Mouse (Mus musculus): Measurements from ENCODE around the gene Zc2hc1c. TPM values are rescaled to one million over a fixed set of nuclear protein-coding genes. Genes with fewer than 3 reads are reported as not detected.
A peak's percentile ranks its signal among the peaks of the same experiment; 100 is the strongest.

The Zc2hc1c gene
- polyA plus RNA-seq, 1 experiment from 2014 or later = 0.49 TPM

GRCm38 (mm10) chr12:85338815-85339214, 50.4 kb downstream of the Zc2hc1c start:
- Histone ChIP-seq H3K4me1 (replicated peaks; ENCODE audit: control insufficient read depth, insufficient read depth, low read length) (peaks cover 19% of the 10 kb centered on the region), H3K9me3 (ENCODE audit: control insufficient read depth, low read length) (no peaks in the 10 kb centered on the region), H3K27me3 (replicated peaks; ENCODE audit: control insufficient read depth, insufficient read depth, low read length) (no peaks in the 10 kb centered on the region), H3K27ac (ENCODE audit: low read depth, low read length) (peak overlapping the region; percentile 80), H3K36me3 (ENCODE audit: control insufficient read depth, insufficient read depth, low read length) (peaks cover 18% of the 10 kb centered on the region), H3K9ac (ENCODE audit: low read depth, low read length) (peak overlapping the region; percentile 96), H3K4me3 (ENCODE audit: low read depth, low read length) (peak overlapping the region; percentile 88), H3K4me2 (peak overlapping the region; percentile 83)
- ATAC-seq (replicated peaks; ENCODE audit: low FRiP score) = peak; percentile 67
- WGBS = under 1% methylated on average over 32 of the region's 42 CpGs
- DNase-seq (ENCODE audit: low spot score) = no peak

GRCm38 (mm10) chr12:85339243-85339729, 50.9 kb downstream of the Zc2hc1c start, which contains the start of gene Nek9:
TSS of gene Nek9 (minus strand) at chr12:85339362.
- Histone ChIP-seq H3K9me3 (ENCODE audit: control insufficient read depth, low read length) (no peaks in the 10 kb centered on the region), H3K4me3 (ENCODE audit: low read depth, low read length) (peak within 1 kb of the TSS; percentile 88), H3K27me3 (replicated peaks; ENCODE audit: control insufficient read depth, insufficient read depth, low read length) (no peaks in the 10 kb centered on the region), H3K27ac (ENCODE audit: low read depth, low read length) (peak within 1 kb of the TSS; percentile 80), H3K4me1 (replicated peaks; ENCODE audit: control insufficient read depth, insufficient read depth, low read length) (peaks cover 19% of the 10 kb centered on the region), H3K4me2 (peak within 1 kb of the TSS; percentile 83), H3K36me3 (ENCODE audit: control insufficient read depth, insufficient read depth, low read length) (peaks cover 14% of the 10 kb centered on the region), H3K9ac (ENCODE audit: low read depth, low read length) (peak within 1 kb of the TSS; percentile 96)
- DNase-seq (ENCODE audit: low spot score) (peak; percentile 98), ATAC-seq (replicated peaks; ENCODE audit: low FRiP score) (peak; percentile 88)
- WGBS = under 1% methylated on average over 36 of the region's 36 CpGs

DNA sequence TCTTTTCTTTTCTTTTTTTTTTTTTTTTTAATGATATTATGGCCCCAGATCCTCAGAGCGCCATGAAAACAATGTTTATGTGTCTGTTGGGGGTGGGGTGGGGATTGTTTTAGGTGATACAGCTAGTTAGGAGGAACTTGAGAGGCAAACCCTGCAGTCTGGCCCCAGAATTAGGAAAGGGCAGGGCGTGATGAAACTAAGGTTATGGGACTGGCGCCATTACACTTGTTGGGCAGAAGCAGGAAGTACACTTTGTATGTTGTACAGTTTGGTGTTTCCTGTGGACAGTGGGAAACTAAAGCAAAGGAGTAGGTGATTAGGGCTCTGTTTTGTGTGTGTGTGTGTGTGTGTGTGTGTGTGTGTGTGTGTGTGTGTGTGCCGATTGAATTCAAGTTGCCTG, 51.6 kb downstream of the Zc2hc1c start:
- Histone ChIP-seq H3K27me3 (replicated peaks; ENCODE audit: control insufficient read depth, insufficient read depth, low read length) (no peaks in the 10 kb centered on the region), H3K4me2 (peak overlapping the region; percentile 83), H3K27ac (ENCODE audit: low read depth, low read length) (peak overlapping the region; percentile 58), H3K9ac (ENCODE audit: low read depth, low read length) (0 out of 2 replicates have a peak overlapping the region, but pooled peaks have one; percentile 17), H3K4me3 (ENCODE audit: low read depth, low read length) (peak overlapping the region; percentile 88), H3K36me3 (ENCODE audit: control insufficient read depth, insufficient read depth, low read length) (peaks cover 11% of the 10 kb centered on the region), H3K9me3 (ENCODE audit: control insufficient read depth, low read length) (no peaks in the 10 kb centered on the region), H3K4me1 (replicated peaks; ENCODE audit: control insufficient read depth, insufficient read depth, low read length) (peaks cover 19% of the 10 kb centered on the region)
- DNase-seq (ENCODE audit: low spot score) (no peak), ATAC-seq (replicated peaks; ENCODE audit: low FRiP score) (no peak)
- 27% methylated on average over 4 of the region's 4 CpGs for WGBS

DNA sequence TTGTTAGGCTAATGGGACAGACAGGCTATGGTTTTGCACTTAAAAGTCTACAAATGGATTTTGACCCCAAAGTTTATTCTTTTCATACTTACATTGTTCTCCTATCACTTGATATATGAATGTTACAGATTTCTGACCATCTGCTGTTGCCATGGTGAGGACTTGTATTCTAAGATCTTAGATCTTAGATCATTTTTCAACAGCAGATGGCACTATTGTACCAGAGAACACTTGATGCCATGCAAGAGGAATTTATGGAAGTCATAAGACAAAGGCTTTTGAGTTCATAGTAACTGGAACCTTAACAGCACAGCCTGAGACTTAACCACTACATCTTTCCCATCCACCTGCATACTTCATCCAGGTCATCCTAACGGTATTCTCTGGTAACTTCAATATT, 52.7 kb downstream of the Zc2hc1c start:
- H3K27ac ChIP-seq (ENCODE audit: low read depth, low read length) = no peak overlapping the region
- 56% methylated on average over 1 of the region's 1 CpGs for WGBS
- no peak overlapping the region for H3K4me3 ChIP-seq (ENCODE audit: low read depth, low read length)
- H3K9me3 ChIP-seq (ENCODE audit: control insufficient read depth, low read length) = no peaks in the 10 kb centered on the region
- H3K9ac ChIP-seq (ENCODE audit: low read depth, low read length) = no peak overlapping the region
- H3K4me1 ChIP-seq (replicated peaks; ENCODE audit: control insufficient read depth, insufficient read depth, low read length) = peaks cover 19% of the 10 kb centered on the region
- no peaks in the 10 kb centered on the region for H3K27me3 ChIP-seq (replicated peaks; ENCODE audit: control insufficient read depth, insufficient read depth, low read length)
- DNase-seq (ENCODE audit: low spot score) (no peak), ATAC-seq (replicated peaks; ENCODE audit: low FRiP score) (no peak)
- peaks cover 11% of the 10 kb centered on the region for H3K36me3 ChIP-seq (ENCODE audit: control insufficient read depth, insufficient read depth, low read length)
- H3K4me2 ChIP-seq = no peak overlapping the region

DNA sequence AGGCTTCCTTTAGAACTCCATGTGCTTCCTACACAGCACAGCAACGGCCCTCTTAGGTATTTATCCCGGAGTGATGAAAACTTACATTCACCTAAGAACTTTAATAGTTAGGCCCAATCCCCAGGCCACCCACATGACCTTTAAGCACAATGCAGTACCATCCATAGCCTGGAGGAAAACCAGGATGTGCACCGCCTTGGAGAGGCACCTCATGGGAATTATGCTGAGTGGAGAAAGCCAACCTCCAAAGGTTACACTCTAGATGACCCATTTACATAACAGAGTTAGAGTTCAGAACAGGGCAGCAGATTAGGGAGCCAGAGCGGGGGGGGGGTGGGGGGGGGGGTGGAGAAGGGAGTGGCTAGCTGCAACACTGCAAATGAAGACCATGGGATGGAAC, 53.9 kb downstream of the Zc2hc1c start:
- no peak overlapping the region for H3K4me3 ChIP-seq (ENCODE audit: low read depth, low read length)
- no peak for ATAC-seq (replicated peaks; ENCODE audit: low FRiP score)

GRCm38 (mm10) chr12:85344252-85344651, 55.9 kb downstream of the Zc2hc1c start:
- no peak for ATAC-seq (replicated peaks; ENCODE audit: low FRiP score)
- Histone ChIP-seq H3K4me1 (replicated peaks; ENCODE audit: control insufficient read depth, insufficient read depth, low read length) (peaks cover 7% of the 10 kb centered on the region; the same call in 1 of the 2 replicates), H3K9me3 (ENCODE audit: control insufficient read depth, low read length) (no peaks in the 10 kb centered on the region), H3K27me3 (replicated peaks; ENCODE audit: control insufficient read depth, insufficient read depth, low read length) (no peaks in the 10 kb centered on the region), H3K9ac (ENCODE audit: low read depth, low read length) (no peak overlapping the region), H3K27ac (ENCODE audit: low read depth, low read length) (no peak overlapping the region), H3K36me3 (ENCODE audit: control insufficient read depth, insufficient read depth, low read length) (peaks cover 7% of the 10 kb centered on the region; the same call in 1 of the 2 replicates), H3K4me2 (no peak overlapping the region), H3K4me3 (ENCODE audit: low read depth, low read length) (no peak overlapping the region)
- WGBS = 77% methylated on average over 7 of the region's 7 CpGs
- no peak for DNase-seq (ENCODE audit: low spot score)

More for the DNA sequence above, 53.9 kb downstream of the Zc2hc1c start:
- no peak overlapping the region for H3K27ac ChIP-seq (ENCODE audit: low read depth, low read length)
- WGBS = 84% methylated on average over 4 of the region's 4 CpGs
- H3K36me3 ChIP-seq (ENCODE audit: control insufficient read depth, insufficient read depth, low read length) = 0 out of 2 replicates have a peak, but pooled peaks cover 7% of the 10 kb centered on the region
- peaks cover 14% of the 10 kb centered on the region for H3K4me1 ChIP-seq (replicated peaks; ENCODE audit: control insufficient read depth, insufficient read depth, low read length)
- H3K9me3 ChIP-seq (ENCODE audit: control insufficient read depth, low read length) = no peaks in the 10 kb centered on the region
- no peak overlapping the region for H3K4me2 ChIP-seq
- no peak overlapping the region for H3K9ac ChIP-seq (ENCODE audit: low read depth, low read length)
- DNase-seq (ENCODE audit: low spot score) = no peak
- no peaks in the 10 kb centered on the region for H3K27me3 ChIP-seq (replicated peaks; ENCODE audit: control insufficient read depth, insufficient read depth, low read length)

GRCm38 (mm10) chr12:85345559-85345958, 57.2 kb downstream of the Zc2hc1c start:
- no peak for ATAC-seq (replicated peaks; ENCODE audit: low FRiP score)
- Histone ChIP-seq H3K9ac (ENCODE audit: low read depth, low read length) (no peak overlapping the region), H3K27me3 (replicated peaks; ENCODE audit: control insufficient read depth, insufficient read depth, low read length) (no peaks in the 10 kb centered on the region), H3K4me1 (replicated peaks; ENCODE audit: control insufficient read depth, insufficient read depth, low read length) (peaks cover 5% of the 10 kb centered on the region; the same call in 1 of the 2 replicates), H3K4me2 (no peak overlapping the region), H3K27ac (ENCODE audit: low read depth, low read length) (no peak overlapping the region), H3K36me3 (ENCODE audit: control insufficient read depth, insufficient read depth, low read length) (peaks cover 11% of the 10 kb centered on the region; the same call in 1 of the 2 replicates), H3K9me3 (ENCODE audit: control insufficient read depth, low read length) (no peaks in the 10 kb centered on the region), H3K4me3 (ENCODE audit: low read depth, low read length) (no peak overlapping the region)
- WGBS = 92% methylated on average over 6 of the region's 6 CpGs
- DNase-seq (ENCODE audit: low spot score) = no peak

DNA sequence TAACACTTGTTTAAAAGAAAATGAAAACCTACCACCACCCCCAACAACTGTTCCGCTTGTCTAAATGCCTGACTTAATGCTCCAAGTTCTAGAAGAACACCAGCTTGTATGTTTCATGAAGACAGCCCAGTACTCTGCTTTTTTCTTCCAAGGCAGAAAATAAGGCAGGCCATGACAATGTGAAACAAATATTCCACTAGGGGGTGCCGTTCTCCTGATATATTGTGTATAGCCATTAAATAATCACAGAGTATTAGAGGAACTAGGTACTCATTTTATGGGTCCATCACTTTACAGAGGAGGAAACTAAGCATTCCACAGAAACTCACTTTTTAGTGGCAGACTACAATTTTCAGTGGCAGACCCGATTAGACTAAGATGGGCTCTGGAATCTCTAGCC, 58.0 kb downstream of the Zc2hc1c start:
- no peak overlapping the region for H3K9ac ChIP-seq (ENCODE audit: low read depth, low read length)
- WGBS = 48% methylated on average over 3 of the region's 3 CpGs
- no peak overlapping the region for H3K4me3 ChIP-seq (ENCODE audit: low read depth, low read length)
- H3K36me3 ChIP-seq (ENCODE audit: control insufficient read depth, insufficient read depth, low read length) = peaks cover 13% of the 10 kb centered on the region; the same call in 1 of the 2 replicates
- peaks cover 5% of the 10 kb centered on the region; the same call in 1 of the 2 replicates for H3K4me1 ChIP-seq (replicated peaks; ENCODE audit: control insufficient read depth, insufficient read depth, low read length)
- H3K27me3 ChIP-seq (replicated peaks; ENCODE audit: control insufficient read depth, insufficient read depth, low read length) = no peaks in the 10 kb centered on the region
- no peak overlapping the region for H3K27ac ChIP-seq (ENCODE audit: low read depth, low read length)
- DNase-seq (ENCODE audit: low spot score) (no peak), ATAC-seq (replicated peaks; ENCODE audit: low FRiP score) (no peak)
- H3K4me2 ChIP-seq = no peak overlapping the region
- no peaks in the 10 kb centered on the region for H3K9me3 ChIP-seq (ENCODE audit: control insufficient read depth, low read length)

DNA sequence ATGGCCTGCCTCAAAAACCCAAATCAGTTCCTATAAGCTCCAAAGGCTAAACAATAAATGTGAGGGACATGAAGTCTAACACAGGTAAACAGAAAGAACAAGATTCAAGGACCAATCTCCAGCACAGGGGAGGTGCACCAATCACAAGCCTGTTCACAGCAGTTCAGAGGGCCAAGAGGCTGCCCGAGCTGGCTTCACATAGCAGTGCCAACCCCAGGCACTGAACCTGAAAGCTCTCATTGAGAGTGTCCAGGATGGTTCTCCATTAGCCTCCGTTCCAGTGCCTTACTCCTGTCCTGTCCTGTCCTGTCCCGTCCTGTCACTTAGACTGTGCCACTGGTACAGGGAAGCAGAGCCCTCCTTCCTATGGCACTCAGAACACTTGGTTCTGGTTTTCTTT, 58.8 kb downstream of the Zc2hc1c start:
- whole genome bisulfite sequencing = 81% methylated on average over 3 of the region's 3 CpGs
- H3K4me1 ChIP-seq (replicated peaks; ENCODE audit: control insufficient read depth, insufficient read depth, low read length) = peaks cover 5% of the 10 kb centered on the region; the same call in 1 of the 2 replicates
- no peak for DNase-seq (ENCODE audit: low spot score)
- H3K36me3 ChIP-seq (ENCODE audit: control insufficient read depth, insufficient read depth, low read length) = peaks cover 13% of the 10 kb centered on the region; the same call in 1 of the 2 replicates
- H3K9me3 ChIP-seq (ENCODE audit: control insufficient read depth, low read length) = no peaks in the 10 kb centered on the region
- no peak for ATAC-seq (replicated peaks; ENCODE audit: low FRiP score)
- H3K4me2 ChIP-seq = no peak overlapping the region
- no peaks in the 10 kb centered on the region for H3K27me3 ChIP-seq (replicated peaks; ENCODE audit: control insufficient read depth, insufficient read depth, low read length)
- no peak overlapping the region for H3K4me3 ChIP-seq (ENCODE audit: low read depth, low read length)
- no peak overlapping the region for H3K27ac ChIP-seq (ENCODE audit: low read depth, low read length)
- no peak overlapping the region for H3K9ac ChIP-seq (ENCODE audit: low read depth, low read length)
